Mouse (Mus musculus) Patski (cell line): ENCODE data around the gene Neb. TPM values are rescaled to one million over a fixed set of nuclear protein-coding genes. Genes with fewer than 3 reads are reported as not detected.
"Not testable (repeated sequence)": the region's sequence is repeated elsewhere in the genome, so short reads cannot be mapped to it uniquely, and the experiment has no call there.

Experiments
- ATAC-seq: fragments of 100-300 bp; one replicate; pipeline ENCODE4 v1.8.0; 2021
- CTCF ChIA-PET: fragments of 350-600 bp; sonication (Branson Sonifier 250); formaldehyde crosslinking; loops from one replicate; lab custom pipeline; 2022; ENCODE audit warnings: inconsistent platforms; lab: Charles Lee
- POLR2A ChIA-PET: fragments of 350-600 bp; sonication (Branson Sonifier 250); formaldehyde crosslinking; loops from one replicate; lab custom pipeline; 2022; ENCODE audit warnings: antibody characterized with exemption, inconsistent platforms; lab: Charles Lee
- DNase-seq: peaks from one replicate; pipeline ENCODE4 v3.0.0-alpha.2; 2011; ENCODE audit warnings: low read depth, low spot score
- H3K27me3 ChIP-seq: fragments of 371-371 bp; one replicate; pipeline ENCODE4 v1.5.1; 2021
- CTCF ChIP-seq: fragments of 100-300 bp; IDR thresholded peaks from one replicate; pipeline ENCODE4 v1.5.1; 2021
- in situ Hi-C: fragments of 300-500 bp; cut with MboI; formaldehyde crosslinking; loops from 3 replicates; pipeline ENCODE4 v1.11.1; 2018; ENCODE audit warnings: low pct_unique_long_range_greater_than_20kb, mixed read lengths
- polyA plus RNA-seq: library from polyadenylated mRNA; unstranded; gene quantifications from one replicate; pipeline ENCODE4 v1.2.3, GENCODE M21; 2021

Gene Neb
- polyA plus RNA-seq, 1 experiment from 2014 or later = 0.09 TPM

- ChIA-PET POLR2A (no interaction called here), CTCF (no interaction called here)
- in situ Hi-C loops = no loop called here
- DNase-seq = no peak
- TF ChIP-seq CTCF = no peak
- no peak for ATAC-seq
- H3K27me3 ChIP-seq = peaks cover 8% of the 10 kb centered on the region
These were observed 208.8 kb downstream of the Neb start for GRCm38 (mm10) chr2:52169243-52170005.

GRCm38 (mm10) chr2:52153064-52153463, 225.2 kb downstream of the Neb start:
- H3K27me3 ChIP-seq = peaks cover 4% of the 10 kb centered on the region
- no peak for ATAC-seq
- DNase-seq = no peak
- TF ChIP-seq CTCF = no peak
- POLR2A ChIA-PET = no interaction called here
- in situ Hi-C loops = no loop called here
- CTCF ChIA-PET = no interaction called here

- no peak for ATAC-seq
- POLR2A ChIA-PET = no interaction called here
These were observed 244.9 kb downstream of the Neb start for GRCm38 (mm10) chr2:52133351-52133750.

GRCm38 (mm10) chr2:52131370-52131769, 246.9 kb downstream of the Neb start:
- ATAC-seq, H3K27me3 ChIP-seq, DNase-seq, in situ Hi-C loops, POLR2A ChIA-PET: not testable (repeated sequence)
- CTCF ChIA-PET = interaction anchor here (1.0 to 1.5 kb wide), 3 partner anchors 20 to 41 kb away, joined by 3 to 5 read pairs (median 3); no protein-coding TSS in a partner anchor

More at GRCm38 (mm10) chr2:52133351-52133750, 244.9 kb downstream of the Neb start:
- no peak for TF ChIP-seq CTCF
- no peak for DNase-seq
- H3K27me3 ChIP-seq = no peaks in the 10 kb centered on the region
- in situ Hi-C loops = no loop called here
- CTCF ChIA-PET = no interaction called here

- ATAC-seq = no peak
- no peaks in the 10 kb centered on the region for H3K27me3 ChIP-seq
- POLR2A ChIA-PET = no interaction called here
- no peak for TF ChIP-seq CTCF
- CTCF ChIA-PET = no interaction called here
- in situ Hi-C loops = no loop called here
- DNase-seq = no peak
These were observed 264.2 kb downstream of the Neb start for GRCm38 (mm10) chr2:52114086-52114485.

Other genes starting within 250 kb of the Neb start
- gene Arl5a, start 46.4 kb upstream of the Neb start, polyA plus RNA-seq = 35.1 TPM